Mouse (Mus musculus): ENCODE measurements around the gene Slc30a1. TPM values are rescaled to one million over a fixed set of nuclear protein-coding genes. Genes with fewer than 3 reads are reported as not detected.

Slc30a1 gene
- total RNA-seq (2021) = 10 to 100 TPM; 26.3 to 31.3 TPM

DNA sequence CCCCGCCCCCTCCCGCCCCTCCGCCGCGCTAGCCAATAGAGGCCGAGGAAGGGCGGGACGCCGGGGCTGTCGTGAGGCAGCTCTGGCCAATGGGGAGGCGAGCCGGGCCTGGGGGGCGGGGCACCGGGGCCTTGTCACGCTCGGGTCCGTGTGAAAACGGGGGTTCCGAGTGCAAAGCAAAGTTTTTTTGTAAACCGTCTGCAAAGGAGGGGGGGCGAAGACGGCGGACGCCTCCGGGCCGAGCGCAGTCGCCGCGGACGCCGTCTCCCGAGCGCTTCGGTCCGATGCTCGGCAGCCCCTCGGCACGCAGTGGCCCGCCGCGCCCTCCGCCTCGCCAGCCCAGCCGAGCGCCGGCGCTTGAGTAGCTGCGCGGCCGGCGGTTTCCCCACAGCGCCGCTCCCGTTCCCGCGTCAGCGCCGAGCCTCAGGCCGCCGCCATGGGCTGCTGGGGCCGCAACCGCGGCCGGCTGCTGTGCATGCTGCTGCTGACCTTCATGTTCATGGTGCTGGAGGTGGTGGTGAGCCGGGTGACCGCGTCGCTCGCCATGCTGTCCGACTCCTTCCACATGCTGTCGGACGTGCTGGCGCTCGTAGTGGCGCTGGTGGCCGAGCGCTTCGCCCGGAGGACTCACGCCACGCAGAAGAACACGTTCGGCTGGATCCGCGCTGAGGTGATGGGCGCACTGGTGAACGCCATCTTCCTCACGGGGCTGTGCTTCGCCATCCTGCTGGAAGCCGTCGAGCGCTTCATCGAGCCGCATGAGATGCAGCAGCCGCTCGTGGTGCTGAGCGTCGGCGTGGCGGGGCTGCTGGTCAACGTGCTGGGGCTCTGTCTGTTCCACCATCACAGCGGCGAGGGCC, at the start of gene Slc30a1:
Gene Slc30a1, plus strand, starts transcription at position 197 of the 860 bp plus-strand sequence.
- intact Hi-C loops (cut with DNase I) = loop anchor here (1.0 to 5.0 kb wide), 2 partner anchors 72 to 330 kb away; partner anchors contain the start of genes Dtl and Ints7

DNA sequence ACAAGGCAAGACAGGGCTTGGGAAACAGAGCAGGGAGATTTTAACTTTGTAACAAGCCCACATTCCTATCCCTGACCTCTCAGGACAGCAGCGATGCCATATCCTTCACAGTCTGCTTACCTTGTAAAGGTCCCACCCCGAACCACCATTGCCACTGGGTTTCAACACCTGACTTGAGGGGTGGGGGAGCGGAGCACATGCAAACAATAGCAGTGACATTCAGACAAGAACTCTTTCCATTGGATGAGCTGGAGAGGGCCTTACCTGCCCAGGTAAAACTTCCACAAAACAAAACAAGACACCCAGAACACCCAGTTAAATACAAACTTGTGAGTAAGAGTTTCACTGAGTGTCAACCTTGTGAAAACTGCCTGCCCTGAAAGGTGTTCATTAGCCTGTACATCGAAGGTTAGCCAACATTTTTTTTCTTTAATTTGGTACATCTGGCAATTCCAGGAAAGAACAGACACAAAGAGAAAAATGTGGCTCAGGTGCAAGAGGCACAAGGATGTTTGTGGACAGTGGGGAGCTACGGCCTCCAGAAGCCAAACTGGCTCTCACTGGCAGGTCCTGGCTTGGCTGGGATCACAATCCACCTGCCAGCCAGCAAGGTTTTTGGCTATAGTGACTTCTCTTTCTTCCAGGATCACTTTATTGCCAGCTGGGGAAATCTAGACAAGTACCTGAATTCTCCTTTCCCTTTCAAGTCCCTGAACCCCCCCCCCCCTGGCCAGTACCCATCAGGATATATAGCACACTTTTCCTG, 49.5 kb upstream of the Slc30a1 start:
- DNase-seq = no peak
- intact Hi-C loops (cut with DNase I) = no loop called here

More for the DNA sequence above, at the start of gene Slc30a1:
- DNase-seq = peak; percentile 99

DNA sequence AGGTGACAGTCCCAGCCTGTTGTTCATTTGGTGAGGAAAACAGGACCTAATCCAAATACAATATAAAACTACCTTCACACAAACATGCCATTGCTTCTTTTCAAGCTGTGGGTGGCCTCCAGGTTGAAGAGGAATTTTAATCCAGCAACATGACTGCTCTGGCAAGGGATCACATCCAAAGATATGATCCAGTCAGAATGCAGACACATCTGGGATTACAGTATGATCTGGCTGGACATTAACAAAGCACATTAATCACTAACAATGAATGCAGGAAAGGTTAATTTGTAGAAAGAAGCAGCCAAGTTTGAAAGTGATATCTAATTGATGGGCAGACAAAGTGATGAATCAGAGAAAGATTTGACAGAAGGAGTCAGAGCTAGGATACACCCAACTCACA, 48.4 kb upstream of the Slc30a1 start:
- no peak for DNase-seq
- intact Hi-C loops (cut with DNase I) = no loop called here

DNA sequence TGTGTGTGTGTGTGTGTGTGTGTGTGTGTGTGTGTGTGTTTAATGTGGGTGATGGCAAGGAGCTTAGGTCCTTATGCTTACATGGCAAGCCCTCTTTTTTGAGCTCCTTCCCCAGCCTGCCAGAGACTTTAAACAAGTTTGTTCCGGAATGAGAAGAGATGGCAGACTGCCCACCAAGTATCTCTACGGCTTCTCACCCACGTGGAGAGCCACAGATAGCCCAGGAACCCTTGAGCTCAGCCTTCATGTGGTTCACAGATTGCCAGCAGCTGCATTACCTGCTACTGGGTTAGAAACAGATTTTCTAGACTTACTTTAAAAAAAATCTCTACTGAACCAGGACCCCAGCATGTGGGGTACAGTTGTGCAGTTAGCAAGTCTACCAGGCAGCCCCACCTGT, 46.7 kb upstream of the Slc30a1 start:
- no peak for DNase-seq
- intact Hi-C loops (cut with DNase I) = no loop called here

DNA sequence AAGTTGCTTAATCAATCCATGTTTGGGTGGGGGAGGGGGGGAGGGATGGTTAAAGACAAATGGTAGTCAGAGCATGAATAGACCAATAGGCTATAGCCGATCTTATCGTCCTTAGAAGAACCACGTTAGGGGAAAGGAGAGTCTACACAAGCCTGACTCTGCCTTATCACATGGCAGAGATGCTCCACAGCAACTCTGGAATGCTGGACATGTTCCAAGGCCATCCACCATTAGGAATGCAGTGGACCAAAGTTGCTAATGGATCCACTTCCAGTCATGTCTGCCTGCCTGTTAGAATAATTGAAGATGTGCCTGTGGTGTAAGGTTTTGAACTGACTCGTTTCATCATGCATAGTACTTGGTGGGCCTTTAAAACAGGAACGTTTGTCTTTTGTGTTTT, 45.3 kb upstream of the Slc30a1 start:
- intact Hi-C loops (cut with DNase I) = no loop called here
- DNase-seq = no peak

DNA sequence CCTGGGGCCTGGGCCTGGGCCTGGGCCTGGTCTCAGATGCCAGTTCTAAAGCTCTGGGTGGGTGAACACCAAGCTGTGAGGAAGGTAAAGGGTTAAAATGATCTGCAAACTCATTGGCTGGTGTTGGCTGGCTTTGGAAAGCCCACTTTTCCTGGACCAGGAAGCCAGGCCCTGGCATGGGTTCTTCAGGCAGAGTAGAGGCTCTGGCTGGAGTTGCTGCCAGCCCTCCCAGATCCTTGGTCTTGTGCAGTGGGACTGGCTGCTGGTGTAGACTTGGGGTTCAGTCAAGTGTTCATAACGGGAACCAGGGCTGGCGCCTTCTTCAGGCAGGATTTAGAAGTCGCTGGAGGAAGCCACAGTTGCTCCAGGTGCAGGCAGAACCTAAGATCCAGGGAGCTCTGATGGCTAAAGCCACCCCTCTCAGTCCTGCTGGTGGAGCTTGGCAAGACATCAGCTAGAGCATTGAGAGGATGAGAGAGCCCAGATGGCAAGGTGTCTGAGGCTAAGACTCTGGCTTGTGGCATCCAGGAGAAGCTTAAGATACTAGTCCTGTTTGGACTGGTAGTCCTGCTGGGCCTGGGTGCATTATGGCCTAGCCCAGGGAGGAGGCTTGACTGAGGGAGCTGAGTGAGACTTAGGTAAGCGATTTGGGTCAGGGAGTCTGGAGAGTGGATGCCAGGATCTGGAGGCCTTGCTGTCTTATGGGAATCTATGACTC, 42.6 kb upstream of the Slc30a1 start:
- intact Hi-C loops (cut with DNase I) = no loop called here
- DNase-seq = no peak

DNA sequence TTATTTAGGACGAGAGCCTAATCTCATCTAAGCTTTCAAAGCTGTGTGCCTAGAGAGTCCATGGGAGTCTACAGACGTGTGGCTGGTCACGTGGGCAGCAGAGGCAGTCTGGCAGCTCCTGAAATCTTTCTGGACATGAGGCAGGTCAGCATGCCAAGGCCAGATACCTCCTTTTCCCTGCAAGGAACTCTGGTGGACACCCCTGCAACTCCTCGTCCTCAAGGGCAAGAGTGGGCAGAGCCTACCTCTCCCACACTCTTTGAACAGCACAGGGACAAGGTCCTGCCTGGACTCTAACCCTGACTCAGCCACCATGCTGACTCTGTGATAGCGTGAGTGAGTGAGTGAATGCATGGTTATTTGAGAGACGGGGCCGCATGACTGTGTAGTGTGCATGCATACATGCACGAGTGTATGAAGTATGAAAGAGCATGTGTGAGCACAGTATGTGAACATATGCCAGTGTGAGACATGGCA, 42.0 kb upstream of the Slc30a1 start:
- no peak for DNase-seq
- intact Hi-C loops (cut with DNase I) = no loop called here

DNA sequence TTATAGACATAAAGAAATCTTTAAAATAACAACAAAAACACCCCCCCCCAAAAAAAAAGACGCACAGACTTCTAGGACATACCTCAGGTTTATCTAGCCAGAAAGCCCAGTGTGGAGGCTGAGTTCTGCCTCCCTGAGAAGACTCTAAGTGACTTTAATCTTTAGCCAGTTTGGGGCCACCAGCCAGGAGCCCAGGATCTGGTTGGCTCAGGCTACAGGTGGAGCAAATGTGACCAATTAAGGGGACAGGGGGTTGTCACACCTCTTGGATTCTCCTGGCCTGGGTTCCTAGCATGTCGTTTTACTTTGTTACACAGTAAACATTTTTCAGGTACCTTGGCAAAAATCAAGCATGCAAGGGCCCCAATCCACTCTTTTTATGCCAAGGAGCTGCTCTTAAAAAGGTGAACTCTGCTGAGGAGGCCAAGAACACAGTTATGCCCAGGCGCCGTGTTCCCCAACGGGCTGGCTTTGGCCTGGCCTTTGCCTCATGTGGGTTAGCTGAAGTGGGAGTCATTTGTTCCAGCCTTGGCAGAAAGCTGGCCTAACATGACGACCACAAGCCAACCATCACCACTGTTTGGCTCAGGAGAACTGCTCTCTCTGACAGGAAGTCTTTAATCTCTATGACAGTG, 34.4 kb upstream of the Slc30a1 start:
- no peak for DNase-seq
- intact Hi-C loops (cut with DNase I) = loop anchor here (10.0 kb wide), 1 partner anchor 1293 kb away; the partner anchor contains the start of gene A130010J15Rik

DNA sequence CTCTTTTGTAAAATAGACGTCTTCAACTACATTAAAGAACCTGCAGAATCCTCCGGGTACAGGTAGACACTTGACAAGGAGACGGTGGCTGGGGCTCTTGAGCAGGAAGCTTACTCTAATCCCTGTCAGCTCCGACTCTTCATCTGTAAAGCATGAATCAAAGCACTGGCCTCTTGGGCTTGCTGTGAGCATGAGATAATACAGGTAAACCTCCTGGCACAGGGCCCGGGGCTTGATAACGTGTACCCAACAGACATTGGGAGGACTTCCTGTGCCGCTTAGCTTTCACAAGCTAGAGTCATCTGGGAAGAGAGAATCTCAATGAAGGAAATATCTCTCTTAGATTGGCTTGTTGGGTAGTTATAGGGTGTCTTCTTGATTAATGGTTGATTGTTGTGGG, 31.6 kb upstream of the Slc30a1 start:
- DNase-seq = no peak
- intact Hi-C loops (cut with DNase I) = loop anchor here (10.0 kb wide), 1 partner anchor 1290 kb away; the partner anchor contains the start of gene A130010J15Rik

DNA sequence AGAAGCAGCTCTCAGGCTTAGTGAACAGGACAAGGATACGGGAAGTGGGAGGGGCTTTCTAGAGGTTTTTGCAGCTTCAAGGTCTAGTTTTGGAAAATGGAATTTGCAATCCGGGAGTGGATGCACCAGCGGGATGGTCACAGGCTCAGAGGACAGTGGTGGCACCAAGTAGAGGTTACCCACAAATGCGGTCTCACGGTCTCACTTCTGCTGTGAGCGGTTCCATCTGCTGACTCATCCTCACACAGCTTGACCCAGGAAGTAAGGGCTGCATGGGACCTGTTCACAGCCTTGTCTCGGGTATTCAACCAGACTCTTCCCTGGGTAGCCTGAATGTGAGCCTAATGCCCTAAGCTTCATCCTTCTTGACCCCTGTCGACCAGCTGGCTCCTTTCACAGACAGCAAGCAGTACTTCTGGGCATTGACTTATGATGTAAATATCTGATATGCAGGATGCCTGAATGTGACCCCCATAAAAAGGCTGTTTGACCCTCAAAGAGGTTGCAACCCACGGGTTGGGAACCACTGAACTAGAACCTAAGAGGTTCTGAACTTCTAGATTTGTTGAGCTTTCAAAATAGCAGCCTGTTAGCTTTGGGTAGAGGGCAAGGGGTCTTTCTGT, 30.8 kb upstream of the Slc30a1 start:
- intact Hi-C loops (cut with DNase I) = loop anchor here (10.0 kb wide), 1 partner anchor 1289 kb away; the partner anchor contains the start of gene A130010J15Rik
- no peak for DNase-seq

DNA sequence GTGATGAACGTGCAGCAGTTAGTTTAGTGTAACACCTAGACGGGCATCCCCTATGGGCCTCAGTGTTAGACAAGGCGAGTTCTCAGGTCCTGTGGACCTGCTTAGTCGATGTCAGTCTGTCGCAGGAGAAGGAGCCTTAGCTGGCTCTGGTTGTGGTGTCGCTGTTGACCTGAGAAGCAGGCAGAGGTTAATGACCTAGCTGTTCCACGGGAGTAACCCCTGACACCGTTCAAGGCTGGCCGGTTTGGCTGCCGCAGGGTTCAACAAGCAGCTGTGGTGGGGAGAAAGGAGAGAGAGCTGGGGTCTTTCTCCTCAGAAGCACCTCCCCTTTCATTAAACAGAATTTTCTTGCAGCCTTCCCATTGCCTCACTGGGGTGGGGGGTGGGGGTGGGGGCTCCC, 28.9 kb upstream of the Slc30a1 start:
- DNase-seq = no peak
- intact Hi-C loops (cut with DNase I) = loop anchor here (10.0 kb wide), 1 partner anchor 1287 kb away; the partner anchor contains the start of gene A130010J15Rik

DNA sequence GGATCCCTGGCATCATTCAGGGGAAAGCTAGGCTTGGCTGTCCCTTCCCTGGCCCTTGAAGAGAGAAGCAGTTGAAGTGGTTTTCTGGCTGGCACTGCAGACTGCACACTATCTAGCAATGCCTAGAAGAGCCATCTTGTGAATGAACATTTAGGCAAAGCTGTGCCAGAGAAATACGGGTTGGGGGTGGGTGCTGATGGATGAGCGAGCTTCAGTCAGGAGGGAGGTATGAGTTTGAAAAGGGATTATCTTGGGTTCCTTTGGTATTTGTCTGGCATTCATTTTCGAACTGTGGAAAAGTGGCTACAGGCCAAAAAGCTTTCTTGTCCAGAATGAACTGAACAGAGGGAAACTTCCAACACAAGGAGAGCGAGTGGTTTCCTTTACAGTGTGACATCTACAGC, 28.0 kb upstream of the Slc30a1 start:
- intact Hi-C loops (cut with DNase I) = loop anchor here (10.0 kb wide), 1 partner anchor 1286 kb away; the partner anchor contains the start of gene A130010J15Rik
- peak; percentile 53 to 60 for DNase-seq

DNA sequence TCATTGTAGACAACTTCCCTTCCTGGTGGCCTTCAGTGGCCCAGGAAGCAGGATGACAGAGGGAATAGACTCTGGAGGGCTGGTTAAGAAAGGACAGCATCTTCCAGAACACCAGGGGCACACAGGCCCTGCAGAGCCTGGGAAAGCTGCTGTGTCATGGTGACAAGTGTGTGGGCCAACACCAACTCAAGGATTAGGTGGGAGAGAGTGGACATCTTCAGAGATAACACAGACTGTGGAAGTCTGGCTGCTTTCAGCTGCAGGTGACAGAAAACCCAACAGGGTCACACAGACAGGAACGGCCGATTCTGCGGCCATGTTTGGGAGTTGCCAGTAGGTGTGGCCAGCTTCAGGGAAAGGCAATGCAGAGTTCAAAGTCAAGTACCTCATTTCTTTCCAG, 26.3 kb upstream of the Slc30a1 start:
- intact Hi-C loops (cut with DNase I) = no loop called here
- no peak for DNase-seq

DNA sequence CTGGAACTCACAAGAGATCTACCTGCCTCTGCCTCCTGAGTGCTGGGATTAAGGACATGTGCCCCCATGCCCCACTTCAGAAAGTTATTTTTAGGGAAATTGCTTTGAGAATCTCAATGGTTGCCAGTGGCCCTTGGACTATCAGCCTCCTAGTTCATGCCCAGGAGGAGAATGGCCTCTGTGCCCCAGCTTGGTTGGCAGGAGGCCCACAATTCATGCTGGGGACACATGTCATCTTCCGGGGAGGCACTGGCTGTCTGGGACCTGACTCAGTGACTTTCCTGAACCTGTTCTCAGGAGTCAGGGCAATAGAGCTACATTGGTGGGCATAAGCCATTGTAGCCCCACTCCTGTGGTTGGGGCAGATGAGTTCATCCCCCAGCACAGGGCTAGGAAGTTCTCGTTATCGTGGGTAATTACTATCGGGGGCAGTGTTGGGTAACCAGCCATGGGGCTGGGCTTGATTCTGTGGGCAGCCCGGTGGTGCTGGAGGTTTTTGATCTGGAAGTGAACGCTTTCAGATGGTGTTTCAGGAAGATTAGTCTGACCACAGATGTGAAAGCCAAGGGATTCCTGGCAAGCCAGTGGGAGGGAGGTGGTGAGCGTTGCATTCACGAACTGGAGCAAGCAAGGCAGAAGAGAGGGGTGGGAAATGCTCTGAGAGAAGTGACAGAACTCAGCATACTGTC, 25.5 kb upstream of the Slc30a1 start:
- DNase-seq = peak in 1 of 2 experiments; percentile 32
- intact Hi-C loops (cut with DNase I) = no loop called here

DNA sequence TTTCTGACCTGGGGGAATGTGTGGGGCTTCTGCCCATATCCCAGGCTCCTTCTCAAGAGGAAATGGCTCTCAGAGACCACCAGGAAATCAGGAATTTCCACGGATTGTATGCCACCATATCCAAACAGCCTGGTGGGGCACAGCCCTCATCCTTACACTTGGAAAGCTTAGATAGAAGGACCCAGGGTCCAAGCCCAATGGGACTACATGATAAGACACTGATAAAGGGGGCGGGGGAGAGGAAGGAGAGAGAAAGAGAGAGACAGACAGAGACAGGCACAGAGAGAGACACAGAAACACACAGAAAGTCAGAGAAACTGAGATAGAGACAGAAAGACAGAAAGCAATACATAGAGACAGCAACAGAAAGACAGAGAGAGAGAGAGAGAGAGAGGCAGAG, 24.9 kb upstream of the Slc30a1 start:
- no peak for DNase-seq

DNA sequence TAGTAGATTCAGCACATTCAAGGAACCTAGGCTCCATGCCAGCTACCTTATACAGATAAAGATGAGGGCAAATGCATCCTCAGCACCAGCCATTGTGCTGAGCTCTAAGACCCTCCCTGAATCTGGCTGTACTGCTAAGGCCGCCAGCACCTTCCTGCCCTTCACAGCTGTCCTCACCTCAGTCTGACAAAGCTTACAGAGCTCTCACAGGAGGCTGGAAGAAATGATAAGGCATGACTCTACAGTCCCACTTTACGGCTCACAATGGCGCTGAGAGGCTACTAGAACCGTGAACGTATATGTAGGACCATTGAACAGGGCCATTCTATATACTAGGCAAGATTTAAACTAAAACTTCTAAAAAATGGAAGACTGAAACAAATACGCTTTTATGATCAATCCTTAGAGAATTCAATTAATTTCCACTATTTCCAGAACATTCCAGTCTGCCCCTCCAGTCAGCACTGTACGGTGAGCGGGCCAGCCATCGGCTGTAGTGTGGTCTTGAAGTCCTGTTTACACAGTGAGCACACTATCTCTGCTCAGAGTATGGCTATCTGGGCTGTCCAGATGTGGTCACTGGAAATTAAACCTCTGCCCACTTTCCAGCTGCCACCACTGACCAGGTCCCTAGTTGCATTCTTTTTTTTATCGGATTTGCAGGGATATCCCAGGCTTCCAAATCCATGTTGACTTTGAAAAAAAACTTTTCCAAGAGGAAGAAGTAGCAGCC, 23.9 kb upstream of the Slc30a1 start:
- intact Hi-C loops (cut with DNase I) = no loop called here
- DNase-seq = no peak

More for the DNA sequence above, 24.9 kb upstream of the Slc30a1 start:
- intact Hi-C loops (cut with DNase I) = no loop called here

DNA sequence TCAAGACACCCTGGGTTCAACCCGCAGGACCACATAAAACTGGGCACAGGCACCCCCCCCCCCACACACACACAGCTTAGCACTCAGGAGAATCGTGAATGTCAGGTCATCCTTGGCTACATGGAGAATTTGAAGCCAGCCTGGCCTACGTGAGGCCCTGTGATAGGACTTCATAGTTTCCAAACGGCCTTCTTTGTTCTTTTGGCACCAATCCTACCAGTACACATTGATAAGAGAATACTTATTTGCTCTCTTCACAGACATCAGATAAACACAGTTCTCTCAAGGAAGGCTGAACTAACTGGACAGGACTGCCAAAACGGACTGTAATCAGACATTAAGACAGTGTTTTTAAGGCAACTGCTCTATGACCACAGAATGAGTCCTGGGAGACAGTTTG, 22.9 kb upstream of the Slc30a1 start:
- DNase-seq = no peak
- intact Hi-C loops (cut with DNase I) = no loop called here

DNA sequence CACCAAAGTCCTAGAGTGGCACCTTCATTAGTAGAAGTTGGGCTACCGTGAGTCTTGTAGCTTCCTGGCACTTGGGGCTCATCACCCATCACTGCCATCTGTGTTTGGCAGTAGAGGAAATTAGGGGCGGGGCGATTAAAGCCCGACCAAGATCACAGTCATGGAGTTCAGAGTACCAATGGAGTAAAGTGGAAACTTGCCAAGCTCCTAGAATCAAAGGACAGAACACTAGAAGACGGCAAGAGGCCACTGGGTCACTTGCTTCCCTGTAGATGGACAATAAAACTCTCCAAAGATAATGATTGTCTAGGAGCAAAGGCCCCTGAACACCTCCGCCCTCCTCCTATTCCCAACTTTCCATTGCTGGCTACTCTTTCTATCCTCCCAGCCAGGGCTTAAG, 14.7 kb upstream of the Slc30a1 start:
- intact Hi-C loops (cut with DNase I) = no loop called here
- no peak for DNase-seq

Measured in heart, postnatal 10 days (tissue).